Mouse (Mus musculus): ENCODE results near the gene Gm10229. TPM values are rescaled to one million over a fixed set of nuclear protein-coding genes. Genes with fewer than 3 reads are reported as not detected.
"Not testable (repeated sequence)": the region's sequence is repeated elsewhere in the genome, so short reads cannot be mapped to it uniquely, and the experiment has no call there.

The Gm10229 gene
- not detected in 2 replicates for polyA plus RNA-seq (2015; fragmentation: Nextera tagmentation; extraction: Ambion mirVana)

- H3K27me3 ChIP-seq (replicated peaks); H3K9ac ChIP-seq; ATAC-seq (replicated peaks); H3K36me3 ChIP-seq (replicated peaks); H3K27ac ChIP-seq; H3K4me2 ChIP-seq; H3K4me3 ChIP-seq; H3K4me1 ChIP-seq; H3K9me3 ChIP-seq: not testable (repeated sequence)
- 99% methylated on average over 3 of the region's 3 CpGs for WGBS
Observed at GRCm38 (mm10) chr16:89014984-89015383, at the start of gene Gm10229. Gm10229 (plus strand) TSS chr16:89015284.

- ATAC-seq (replicated peaks): no peak
- Histone ChIP-seq H3K9me3 (no peaks in the 10 kb centered on the region), H3K27ac (no peak within 1 kb of the TSS), H3K27me3 (replicated peaks) (no peaks in the 10 kb centered on the region), H3K4me3 (no peak within 1 kb of the TSS), H3K4me2 (no peak within 1 kb of the TSS), H3K36me3 (replicated peaks) (no peaks in the 10 kb centered on the region), H3K9ac (no peak within 1 kb of the TSS), H3K4me1 (no peaks in the 10 kb centered on the region)
- WGBS: 86% methylated on average over 5 of the region's 5 CpGs
Observed at GRCm38 (mm10) chr16:89010659-89011058, 4.4 kb upstream of the Gm10229 start, which contains the start of gene Krtap22-2. Krtap22-2 (minus strand) TSS chr16:89010759.

GRCm38 (mm10) chr16:89013973-89014372, 1.1 kb upstream of the Gm10229 start:
- Histone ChIP-seq H3K36me3 (replicated peaks) (no peaks in the 10 kb centered on the region), H3K4me2 (no peak overlapping the region), H3K9me3 (no peaks in the 10 kb centered on the region), H3K27me3 (replicated peaks) (no peaks in the 10 kb centered on the region), H3K27ac (no peak overlapping the region), H3K4me3 (no peak overlapping the region), H3K9ac (no peak overlapping the region), H3K4me1 (no peaks in the 10 kb centered on the region)
- 97% methylated on average over 3 of the region's 3 CpGs for WGBS
- no peak for ATAC-seq (replicated peaks)

- not testable (repeated sequence) for ATAC-seq (replicated peaks); H3K4me1 ChIP-seq; H3K9me3 ChIP-seq; H3K4me2 ChIP-seq; H3K9ac ChIP-seq; H3K27ac ChIP-seq; H3K4me3 ChIP-seq; H3K36me3 ChIP-seq (replicated peaks); H3K27me3 ChIP-seq (replicated peaks)
- 94% methylated on average over 3 of the region's 3 CpGs for WGBS
Observed at GRCm38 (mm10) chr16:89031399-89031798, 16.3 kb downstream of the Gm10229 start, which contains the start of gene Krtap6-1. Krtap6-1 (plus strand) TSS chr16:89031699.

GRCm38 (mm10) chr16:89041372-89041771, 26.3 kb downstream of the Gm10229 start, which contains the start of gene Gm10228:
Gm10228 (minus strand) TSS chr16:89041472.
- H3K4me1 ChIP-seq; ATAC-seq (replicated peaks); H3K9me3 ChIP-seq; H3K4me3 ChIP-seq; H3K4me2 ChIP-seq; H3K36me3 ChIP-seq (replicated peaks); H3K27me3 ChIP-seq (replicated peaks); H3K9ac ChIP-seq; H3K27ac ChIP-seq: not testable (repeated sequence)
- 92% methylated on average over 2 of the region's 4 CpGs for WGBS

GRCm38 (mm10) chr16:89047783-89048182, 32.7 kb downstream of the Gm10229 start, which contains the start of gene Krtap6-5:
Krtap6-5 (minus strand) TSS chr16:89047883.
- no peak within 1 kb of the TSS for H3K4me2 ChIP-seq
- H3K27ac ChIP-seq: no peak within 1 kb of the TSS
- H3K9me3 ChIP-seq: no peaks in the 10 kb centered on the region
- 92% methylated on average over 3 of the region's 3 CpGs for WGBS
- no peaks in the 10 kb centered on the region for H3K4me1 ChIP-seq
- H3K27me3 ChIP-seq (replicated peaks): no peaks in the 10 kb centered on the region
- no peaks in the 10 kb centered on the region for H3K36me3 ChIP-seq (replicated peaks)
- H3K4me3 ChIP-seq: no peak within 1 kb of the TSS
- H3K9ac ChIP-seq: no peak within 1 kb of the TSS
- no peak for ATAC-seq (replicated peaks)

- not testable (repeated sequence) for H3K27ac ChIP-seq; ATAC-seq (replicated peaks); H3K4me1 ChIP-seq; H3K4me2 ChIP-seq; H3K9me3 ChIP-seq; H3K9ac ChIP-seq; H3K27me3 ChIP-seq (replicated peaks); H3K36me3 ChIP-seq (replicated peaks); H3K4me3 ChIP-seq
- no CpG with 5 or more reads among the region's 2 CpGs for WGBS
Observed at GRCm38 (mm10) chr16:89063902-89064301, 48.8 kb downstream of the Gm10229 start, which contains the start of gene 1110025L11Rik. 1110025L11Rik (minus strand) TSS chr16:89064002.

Other genes starting within 250 kb of the Gm10229 start
- not detected in 2 replicates for gene 2310057N15Rik, start 241.1 kb upstream of the Gm10229 start, polyA plus RNA-seq (2015; fragmentation: Nextera tagmentation; extraction: Ambion mirVana)
- gene Gm5965, start 237.4 kb upstream of the Gm10229 start, polyA plus RNA-seq (2015; fragmentation: Nextera tagmentation; extraction: Ambion mirVana): not detected in 2 replicates
- not detected in 2 replicates for gene Gm20741, start 203.1 kb upstream of the Gm10229 start, polyA plus RNA-seq (2015; fragmentation: Nextera tagmentation; extraction: Ambion mirVana)
- gene Krtap15, start 195.1 kb upstream of the Gm10229 start, polyA plus RNA-seq (2015; fragmentation: Nextera tagmentation; extraction: Ambion mirVana): not detected in 2 replicates
- gene Krtap14, start 189.1 kb upstream of the Gm10229 start, polyA plus RNA-seq (2015; fragmentation: Nextera tagmentation; extraction: Ambion mirVana): not detected in 2 replicates
- gene Krtap19-1, start 145.9 kb upstream of the Gm10229 start, polyA plus RNA-seq (2015; fragmentation: Nextera tagmentation; extraction: Ambion mirVana): not detected in 2 replicates
- not detected in 2 replicates for gene Krtap19-2, start 141.0 kb upstream of the Gm10229 start, polyA plus RNA-seq (2015; fragmentation: Nextera tagmentation; extraction: Ambion mirVana)
- not detected in 2 replicates for gene Krtap19-3, start 137.2 kb upstream of the Gm10229 start, polyA plus RNA-seq (2015; fragmentation: Nextera tagmentation; extraction: Ambion mirVana)
- gene Krtap19-4, start 130.2 kb upstream of the Gm10229 start, polyA plus RNA-seq (2015; fragmentation: Nextera tagmentation; extraction: Ambion mirVana): not detected in 2 replicates
- gene Krtap19-5, start 118.8 kb upstream of the Gm10229 start, polyA plus RNA-seq (2015; fragmentation: Nextera tagmentation; extraction: Ambion mirVana): not detected in 2 replicates
- gene Krtap19-9b, start 83.0 kb upstream of the Gm10229 start, polyA plus RNA-seq (2015; fragmentation: Nextera tagmentation; extraction: Ambion mirVana): not detected in 2 replicates
- gene Krtap16-3, start 52.4 kb upstream of the Gm10229 start, polyA plus RNA-seq (2015; fragmentation: Nextera tagmentation; extraction: Ambion mirVana): not detected in 2 replicates
- gene Krtap22-2, start 4.5 kb upstream of the Gm10229 start, polyA plus RNA-seq (2015; fragmentation: Nextera tagmentation; extraction: Ambion mirVana): not detected in 2 replicates
- not detected in 2 replicates for gene Krtap6-1, start 16.4 kb downstream of the Gm10229 start, polyA plus RNA-seq (2015; fragmentation: Nextera tagmentation; extraction: Ambion mirVana)
- gene Gm10228, start 26.2 kb downstream of the Gm10229 start, polyA plus RNA-seq (2015; fragmentation: Nextera tagmentation; extraction: Ambion mirVana): not detected in 2 replicates
- not detected in 2 replicates for gene Krtap6-5, start 32.6 kb downstream of the Gm10229 start, polyA plus RNA-seq (2015; fragmentation: Nextera tagmentation; extraction: Ambion mirVana)
- gene 1110025L11Rik, start 48.7 kb downstream of the Gm10229 start, polyA plus RNA-seq (2015; fragmentation: Nextera tagmentation; extraction: Ambion mirVana): not detected in 2 replicates
- not detected in 2 replicates for gene Krtap6-3, start 68.7 kb downstream of the Gm10229 start, polyA plus RNA-seq (2015; fragmentation: Nextera tagmentation; extraction: Ambion mirVana)
- gene Gm6358, start 125.6 kb downstream of the Gm10229 start, polyA plus RNA-seq (2015; fragmentation: Nextera tagmentation; extraction: Ambion mirVana): not detected in 2 replicates
- not detected in 2 replicates for gene Gm10061, start 135.8 kb downstream of the Gm10229 start, polyA plus RNA-seq (2015; fragmentation: Nextera tagmentation; extraction: Ambion mirVana)
- gene Gm9789, start 142.7 kb downstream of the Gm10229 start, polyA plus RNA-seq (2015; fragmentation: Nextera tagmentation; extraction: Ambion mirVana): not detected in 2 replicates
- not detected in 2 replicates for gene Gm7735, start 154.2 kb downstream of the Gm10229 start, polyA plus RNA-seq (2015; fragmentation: Nextera tagmentation; extraction: Ambion mirVana)
- not detected in 2 replicates for gene 1110057P08Rik, start 159.5 kb downstream of the Gm10229 start, polyA plus RNA-seq (2015; fragmentation: Nextera tagmentation; extraction: Ambion mirVana)
- gene Krtap20-2, start 190.6 kb downstream of the Gm10229 start, polyA plus RNA-seq (2015; fragmentation: Nextera tagmentation; extraction: Ambion mirVana): not detected in 2 replicates